Mouse (Mus musculus) liver, embryonic 14.5 days (tissue): ENCODE data around the gene Hoxd3.

Source experiments
- CTCF ChIP-seq: IDR thresholded peaks from 2 replicates; pipeline ENCODE4 v1.5.1; 2016; ENCODE audit warnings: antibody characterized with exemption, low read depth, control low read depth
- EP300 ChIP-seq: IDR thresholded peaks from 2 replicates; pipeline ENCODE4 v1.6.1; 2016; ENCODE audit warnings: antibody characterized with exemption, low read depth

DNA sequence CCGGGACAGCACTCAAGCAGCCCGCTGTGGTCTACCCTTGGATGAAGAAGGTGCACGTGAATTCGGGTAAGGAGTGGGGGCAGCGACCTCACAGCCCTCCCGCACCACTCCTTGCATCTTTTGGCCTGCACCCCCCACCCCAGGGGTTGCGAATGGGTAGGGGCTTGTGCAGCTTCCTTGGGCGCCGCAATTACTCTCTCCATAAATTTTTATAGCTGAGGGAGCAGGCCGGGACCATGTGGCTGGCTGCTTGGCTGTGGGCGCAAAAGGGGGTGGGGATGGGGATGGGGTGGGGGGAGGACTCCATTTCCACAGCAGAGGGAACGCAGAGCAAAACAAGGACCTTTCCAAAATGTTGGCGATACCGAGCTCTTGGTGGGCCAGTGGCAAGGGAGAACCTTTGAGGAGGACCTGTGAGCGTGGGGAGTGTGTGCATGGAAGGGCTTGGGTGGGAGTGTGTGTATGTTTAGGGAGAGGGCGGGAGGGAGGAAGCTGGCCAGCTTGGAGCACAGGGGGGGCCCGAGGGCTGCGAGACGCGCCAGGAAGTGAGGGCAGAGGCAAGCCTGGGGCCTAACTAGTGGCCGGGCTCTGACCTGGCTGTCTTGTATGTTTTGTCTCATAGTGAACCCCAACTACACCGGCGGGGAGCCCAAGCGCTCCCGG is 16.0 kb downstream of the Hoxd3 start:
- TF ChIP-seq CTCF, result no peak
- TF ChIP-seq EP300, result no peak
